Mouse (Mus musculus) heart, adult 2 months (tissue): ENCODE measurements around the gene Itpr2. TPM values are rescaled to one million over a fixed set of nuclear protein-coding genes. Genes with fewer than 3 reads are reported as not detected.
A peak's percentile ranks its signal among the peaks of the same experiment; 100 is the strongest.

Source experiments
- DNase-seq, 2 experiments: peaks; one replicate each; pipeline ENCODE4 v3.0.0; 2021
- H3K27ac ChIP-seq: fragments of 200-600 bp; 2 replicates; pipeline ENCODE4 v1.8.1; 2022
- H3K27me3 ChIP-seq: fragments of 200-500 bp; 2 replicates; pipeline ENCODE4 v1.6.1; 2012; ENCODE audit warnings: mild to moderate bottlenecking, low read length, inconsistent platforms, mixed read lengths; ENCODE audit not compliant: control insufficient read depth, insufficient read depth
- H3K36me3 ChIP-seq: fragments of 200-500 bp; 2 replicates; pipeline ENCODE4 v1.6.1; 2012; ENCODE audit warnings: low read length, inconsistent platforms; ENCODE audit not compliant: control insufficient read depth, insufficient read depth
- H3K4me1 ChIP-seq: fragments of 200-500 bp; 2 replicates; pipeline ENCODE4 v1.6.1; 2011; ENCODE audit warnings: low read length; ENCODE audit not compliant: control insufficient read depth, insufficient read depth
- H3K4me3 ChIP-seq: fragments of 200-600 bp; 2 replicates; pipeline ENCODE4 v1.8.1; 2022
- H3K79me2 ChIP-seq: fragments of 200-500 bp; replicated peaks from 2 replicates; pipeline ENCODE4 v1.6.1; 2012; ENCODE audit warnings: mild to moderate bottlenecking, inconsistent platforms, low read length, moderate library complexity, mixed read lengths; ENCODE audit not compliant: control insufficient read depth, insufficient read depth
- H3K9ac ChIP-seq: fragments of 200-500 bp; 2 replicates; pipeline ENCODE4 v1.6.1; 2012; ENCODE audit warnings: low read depth, mild to moderate bottlenecking, control low read depth, inconsistent platforms, low read length, mixed read lengths
- CTCF ChIP-seq: fragments of 200-600 bp; IDR thresholded peaks from 2 replicates; pipeline ENCODE4 v1.8.1; 2022; ENCODE audit warnings: antibody characterized with exemption, mild to moderate bottlenecking, moderate library complexity
- EP300 ChIP-seq: fragments of 200-500 bp; IDR thresholded peaks from 2 replicates; pipeline ENCODE4 v1.6.1; 2011; ENCODE audit warnings: low read depth, low read length, control low read depth; ENCODE audit not compliant: insufficient read depth
- POLR2A ChIP-seq: fragments of 200-500 bp; IDR thresholded peaks from 2 replicates; pipeline ENCODE4 v1.6.1; 2011; ENCODE audit warnings: mild to moderate bottlenecking, low read depth, low read length, control low read depth; ENCODE audit not compliant: insufficient read depth
- WGBS: fragments of 180-500 bp; shearing (Covaris S2); methylation state at CpG from one replicate; pipeline ENCODE4 v1.1.7; 2018; 5-methylcytosine and 5-hydroxymethylcytosine counted together
- intact Hi-C: fragments of 180-260 bp; cut with DNase I; formaldehyde crosslinking; loops from one replicate; pipeline ENCODE4 v1.15.1; 2025
- polyA plus RNA-seq: library from polyadenylated mRNA; depleted of rRNA; stranded (reverse); fragments of >200 nt; gene quantifications from 2 replicates; pipeline ENCODE4 v1.2.3, GENCODE M21; 2012
- total RNA-seq, 2 experiments: library from RNA; stranded (reverse); gene quantifications; 2 replicates each; pipeline ENCODE4 v1.2.3; 2021

Itpr2 gene
- total and polyA plus RNA-seq, 3 experiments = 6.6 to 23.7 (median 20.1) TPM

DNA sequence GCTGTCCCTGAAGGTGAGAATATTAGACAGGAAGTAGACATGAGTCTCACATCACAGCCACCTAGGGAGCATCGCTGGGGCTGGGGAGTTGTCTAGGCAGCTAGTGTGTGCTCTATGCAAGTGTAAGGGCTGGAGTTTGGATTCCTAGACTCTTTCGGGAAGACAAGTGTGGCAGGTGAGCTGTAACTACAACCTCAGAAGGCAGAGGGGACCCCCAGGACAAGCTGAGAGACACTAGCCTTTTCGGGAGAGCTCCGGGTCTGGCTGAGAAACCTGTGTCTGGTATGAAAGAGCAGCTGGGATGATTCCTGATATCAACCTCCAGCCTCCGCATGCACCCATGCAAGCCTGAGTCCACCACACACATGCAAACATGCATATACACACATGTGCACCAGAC lies 232.7 kb downstream of the Itpr2 start:
- H3K4me1 ChIP-seq = peaks cover 11% of the 10 kb centered on the region
- H3K79me2 ChIP-seq = no peaks in the 10 kb centered on the region
- DNase-seq = no peak
- no peak overlapping the region for H3K4me3 ChIP-seq
- no peaks in the 10 kb centered on the region for H3K27me3 ChIP-seq
- WGBS = 92% methylated on average over 5 of the region's 5 CpGs
- H3K9ac ChIP-seq = no peak overlapping the region
- intact Hi-C loops = no loop called here
- TF ChIP-seq EP300 (no peak), POLR2A (no peak), CTCF (no peak)
- no peak overlapping the region for H3K27ac ChIP-seq
- H3K36me3 ChIP-seq = peaks cover 7% of the 10 kb centered on the region

DNA sequence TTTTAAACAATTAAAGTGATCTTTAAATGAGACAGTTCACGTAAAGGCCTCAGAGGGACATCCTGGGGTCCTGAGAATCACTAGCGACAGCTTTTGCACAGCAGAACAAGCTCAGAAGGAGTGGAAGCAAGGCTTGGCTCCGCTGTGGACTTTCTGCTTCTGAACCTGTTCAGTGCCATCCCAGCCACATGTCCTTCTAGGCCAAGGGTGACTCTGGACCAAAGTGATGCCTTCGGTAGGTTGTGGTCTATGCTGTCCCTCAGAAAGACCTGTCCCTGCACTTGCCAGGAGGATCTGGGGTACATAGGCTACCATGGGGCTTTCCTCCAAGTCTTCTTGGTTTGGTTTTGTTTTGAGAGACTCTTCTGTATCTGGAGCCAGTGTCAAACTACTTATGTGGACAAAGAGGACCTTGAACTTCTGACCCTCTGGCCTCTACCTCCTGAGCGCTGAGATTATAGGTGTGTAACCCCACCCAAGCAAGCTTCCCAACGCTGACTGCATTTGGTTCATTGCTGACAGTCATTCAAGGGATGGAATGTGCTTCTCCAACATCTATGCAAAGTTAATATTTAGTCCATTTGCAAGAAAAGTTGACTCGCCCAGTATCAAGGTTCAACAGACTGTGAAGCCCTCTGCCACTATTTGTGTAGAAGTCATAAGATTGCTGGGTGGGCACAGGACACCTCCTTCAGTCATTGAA lies 241.2 kb downstream of the Itpr2 start:
- intact Hi-C loops = no loop called here
- Histone ChIP-seq H3K9ac (no peak overlapping the region), H3K36me3 (no peaks in the 10 kb centered on the region), H3K79me2 (no peaks in the 10 kb centered on the region), H3K4me3 (no peak overlapping the region), H3K27ac (no peak overlapping the region), H3K4me1 (peaks cover 6% of the 10 kb centered on the region; the same call in 1 of the 2 replicates), H3K27me3 (no peaks in the 10 kb centered on the region)
- TF ChIP-seq EP300 (no peak), CTCF (no peak), POLR2A (no peak)
- 95% methylated on average over 7 of the region's 7 CpGs for WGBS
- DNase-seq = no peak

DNA sequence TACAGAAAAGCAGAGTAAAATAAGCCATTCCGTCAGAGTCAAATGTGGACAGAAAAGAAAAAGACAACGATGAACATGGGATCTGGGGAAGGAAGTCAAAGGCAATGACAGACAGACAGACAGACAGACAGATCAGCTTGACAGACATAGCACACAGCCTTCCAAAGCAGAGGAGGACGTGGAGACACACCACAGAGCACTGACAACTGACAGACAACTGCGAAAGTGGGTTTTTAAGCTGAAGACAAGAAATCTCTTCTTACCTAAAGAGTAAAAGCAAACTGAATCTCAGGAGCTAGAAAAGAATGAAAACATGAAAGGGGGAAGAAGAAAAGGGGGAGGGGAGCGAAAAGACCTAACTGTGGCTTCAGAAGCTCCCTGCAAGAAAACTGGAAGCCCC lies 243.3 kb downstream of the Itpr2 start:
- intact Hi-C loops = no loop called here
- Histone ChIP-seq H3K27me3 (no peaks in the 10 kb centered on the region), H3K27ac (no peak overlapping the region), H3K4me1 (peaks cover 6% of the 10 kb centered on the region; the same call in 1 of the 2 replicates), H3K4me3 (no peak overlapping the region), H3K79me2 (no peaks in the 10 kb centered on the region; the same call in 1 of the 2 replicates), H3K36me3 (no peaks in the 10 kb centered on the region), H3K9ac (no peak overlapping the region)
- TF ChIP-seq POLR2A (no peak), CTCF (no peak), EP300 (no peak)
- 95% methylated on average over 5 of the region's 5 CpGs for WGBS
- no peak for DNase-seq

DNA sequence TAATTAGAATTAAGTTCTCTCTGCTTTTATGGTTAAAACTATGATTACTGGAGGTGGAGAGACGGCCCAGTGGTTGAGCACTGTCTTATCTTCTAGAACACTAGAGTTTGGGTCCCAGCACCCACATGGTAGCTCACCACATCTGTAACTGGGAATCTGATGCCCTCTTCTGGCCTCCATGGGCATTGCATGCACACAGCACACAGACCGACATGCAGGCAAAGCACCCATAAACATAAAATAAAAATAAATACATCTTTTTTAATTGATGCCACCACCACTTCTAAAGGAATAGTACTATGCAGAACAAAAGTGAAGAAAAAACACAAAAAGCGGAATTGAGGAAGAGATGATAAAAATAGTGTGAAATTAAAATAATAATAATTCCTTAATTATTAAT lies 243.8 kb downstream of the Itpr2 start:
- no peak overlapping the region for H3K27ac ChIP-seq
- TF ChIP-seq POLR2A = no peak
- TF ChIP-seq EP300 = no peak
- TF ChIP-seq CTCF = peak; percentile 46
- over 99% methylated on average over 3 of the region's 3 CpGs for WGBS

DNA sequence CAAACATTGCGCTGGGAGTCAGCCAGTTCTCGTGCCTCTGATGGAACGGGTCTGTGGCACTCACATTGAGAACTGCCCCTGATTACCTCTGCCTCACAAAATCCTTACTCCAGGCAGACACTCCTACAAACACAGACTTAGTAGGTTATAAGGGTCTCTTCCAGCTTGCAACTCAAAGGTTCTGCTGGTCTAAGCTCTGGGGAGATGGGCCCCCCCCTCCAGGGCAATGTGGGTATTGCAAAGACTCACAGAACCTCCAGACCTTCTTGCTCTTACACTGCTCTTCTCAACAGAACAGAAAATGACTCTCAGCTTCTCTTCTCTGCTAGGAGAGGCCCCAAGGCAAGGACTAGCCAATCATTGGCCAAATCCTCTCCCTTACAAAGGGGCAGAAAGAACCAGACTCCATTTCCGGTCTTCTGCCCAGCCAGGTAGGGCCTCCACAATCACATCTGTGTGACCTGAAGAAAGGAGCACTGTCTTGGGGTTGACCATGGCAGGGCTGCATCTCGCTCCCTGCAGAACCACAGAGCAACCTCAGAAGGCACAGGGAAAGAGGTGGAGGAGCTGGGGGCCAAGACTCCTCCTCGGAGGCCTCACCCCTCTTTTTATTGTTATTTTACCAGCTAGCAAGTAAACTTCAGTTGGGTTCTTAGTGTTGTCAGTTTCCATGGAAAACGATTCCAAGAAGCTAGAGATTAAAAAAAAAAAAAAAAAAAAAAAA lies 244.9 kb downstream of the Itpr2 start:
- intact Hi-C loops = no loop called here
- TF ChIP-seq CTCF = peak; percentile 33
- TF ChIP-seq POLR2A = no peak
- Histone ChIP-seq H3K4me3 (no peak overlapping the region), H3K27me3 (no peaks in the 10 kb centered on the region), H3K79me2 (no peaks in the 10 kb centered on the region; the same call in 1 of the 2 replicates), H3K4me1 (peaks cover 6% of the 10 kb centered on the region; the same call in 1 of the 2 replicates), H3K36me3 (no peaks in the 10 kb centered on the region), H3K27ac (no peak overlapping the region), H3K9ac (no peak overlapping the region)
- WGBS = 83% methylated on average over 7 of the region's 7 CpGs
- no peak for DNase-seq

More for the DNA sequence above, 243.8 kb downstream of the Itpr2 start:
- H3K79me2 ChIP-seq = no peaks in the 10 kb centered on the region; the same call in 1 of the 2 replicates
- no peak overlapping the region for H3K4me3 ChIP-seq
- DNase-seq = no peak
- intact Hi-C loops = no loop called here
- H3K9ac ChIP-seq = no peak overlapping the region
- H3K4me1 ChIP-seq = peaks cover 6% of the 10 kb centered on the region; the same call in 1 of the 2 replicates
- H3K36me3 ChIP-seq = no peaks in the 10 kb centered on the region
- H3K27me3 ChIP-seq = no peaks in the 10 kb centered on the region

DNA sequence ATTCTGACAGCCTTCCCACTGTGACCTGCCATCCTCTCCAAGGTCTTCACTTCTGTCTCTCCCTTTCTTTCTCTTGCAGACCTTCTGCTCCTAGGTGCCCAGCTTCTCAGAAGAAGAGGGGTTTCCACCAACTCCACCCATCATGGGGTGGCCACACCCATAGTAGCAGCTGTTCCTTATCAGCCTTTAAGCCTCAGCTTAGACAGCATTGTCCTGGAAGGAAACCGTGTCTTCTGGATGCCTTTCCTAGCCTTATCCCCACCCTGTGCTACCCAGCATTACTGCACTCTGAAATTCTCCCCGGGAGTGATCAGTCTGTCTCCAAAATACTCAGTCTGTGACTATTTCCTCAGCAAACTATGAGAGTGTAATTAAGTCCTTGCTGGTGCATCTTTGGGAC lies 245.6 kb downstream of the Itpr2 start:
- no peaks in the 10 kb centered on the region for H3K27me3 ChIP-seq
- TF ChIP-seq EP300 (no peak), POLR2A (no peak), CTCF (no peak)
- no peak for DNase-seq
- no peak overlapping the region for H3K4me3 ChIP-seq
- no peaks in the 10 kb centered on the region for H3K36me3 ChIP-seq
- no peak overlapping the region for H3K27ac ChIP-seq
- no peak overlapping the region for H3K9ac ChIP-seq
- intact Hi-C loops = no loop called here
- no peaks in the 10 kb centered on the region; the same call in 1 of the 2 replicates for H3K79me2 ChIP-seq
- 26% methylated on average over 2 of the region's 2 CpGs for WGBS
- peaks cover 6% of the 10 kb centered on the region; the same call in 1 of the 2 replicates for H3K4me1 ChIP-seq
